Mouse (Mus musculus) embryonic facial prominence, embryonic 13.5 days (tissue): ENCODE results near the gene Zfp598. TPM values are rescaled to one million over a fixed set of nuclear protein-coding genes. Genes with fewer than 3 reads are reported as not detected.

Experiments used
- ATAC-seq: fragments of 200-750 bp; cut with Nextera tagmentation; 2 replicates; pipeline ENCODE4 v1.8.0; 2017; ENCODE audit warnings: low read depth; ENCODE audit not compliant: insufficient number of reproducible peaks, insufficient read depth, low FRiP score, low TSS enrichment
- H3K27ac ChIP-seq: fragments of 300-500 bp; sonication (generic); 2 replicates; pipeline ENCODE4 v1.5.1; 2015; ENCODE audit warnings: moderate library complexity, mild to moderate bottlenecking, inconsistent platforms
- H3K27me3 ChIP-seq: fragments of 300-500 bp; sonication (generic); 2 replicates; pipeline ENCODE4 v1.6.1; 2015; ENCODE audit warnings: mild to moderate bottlenecking, inconsistent platforms
- H3K36me3 ChIP-seq: fragments of 300-500 bp; sonication (generic); 2 replicates; pipeline ENCODE4 v1.6.1; 2015; ENCODE audit warnings: mild to moderate bottlenecking, inconsistent platforms
- H3K4me1 ChIP-seq: fragments of 300-500 bp; sonication (generic); 2 replicates; pipeline ENCODE4 v1.6.1; 2015; ENCODE audit warnings: inconsistent platforms
- H3K4me2 ChIP-seq: fragments of 300-500 bp; sonication (generic); 2 replicates; pipeline ENCODE4 v1.6.1; 2015; ENCODE audit warnings: moderate library complexity, mild to moderate bottlenecking, inconsistent platforms
- H3K4me3 ChIP-seq: fragments of 300-500 bp; sonication (generic); 2 replicates; pipeline ENCODE4 v1.5.1; 2015; ENCODE audit warnings: mild to moderate bottlenecking, inconsistent platforms
- H3K9ac ChIP-seq: fragments of 300-500 bp; sonication (generic); 2 replicates; pipeline ENCODE4 v1.6.1; 2015; ENCODE audit warnings: mild to moderate bottlenecking, inconsistent platforms
- H3K9me3 ChIP-seq: fragments of 300-500 bp; sonication (generic); 2 replicates; pipeline ENCODE4 v1.6.1; 2016; ENCODE audit warnings: inconsistent platforms
- WGBS: fragments of 180-500 bp; shearing (Covaris S2); methylation state at CpG from one replicate; pipeline ENCODE4 v1.1.7; 2015; ENCODE audit warnings: mixed read lengths; 5-methylcytosine and 5-hydroxymethylcytosine counted together
- polyA plus RNA-seq: library from polyadenylated mRNA; unstranded; fragments of >200 nt; fragmentation: Nextera tagmentation; extraction: Ambion mirVana; gene quantifications from 2 replicates; pipeline ENCODE4 v1.2.1, GENCODE M21; 2015

Zfp598 gene
- polyA plus RNA-seq, 1 experiment from 2014 or later, result 21.4 TPM

DNA sequence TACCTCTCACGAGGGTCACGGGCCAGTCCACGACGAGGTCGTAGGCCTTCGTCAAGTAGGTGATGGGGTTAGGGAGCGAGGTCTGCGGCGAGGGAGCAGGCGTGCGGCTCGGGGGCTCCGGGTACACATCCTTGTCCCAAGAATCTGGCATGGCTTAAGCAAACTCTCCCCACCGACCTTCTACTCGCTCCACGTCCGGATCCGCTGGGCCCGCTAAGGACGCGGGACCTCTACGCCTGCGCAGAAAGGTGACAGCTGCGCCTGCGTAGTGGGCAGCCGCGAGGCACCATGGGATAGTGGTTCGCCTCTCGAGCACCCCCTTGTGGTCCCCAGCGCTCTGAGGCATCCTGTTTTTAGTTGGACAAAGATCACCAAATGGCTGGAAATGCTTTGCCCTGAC, 54.7 kb downstream of the Zfp598 start, which contains the start of gene Ndufb10:
Gene Ndufb10 (minus strand): TSS at position 295 of the 400 bp plus-strand sequence.
- peak; percentile 75 for ATAC-seq

DNA sequence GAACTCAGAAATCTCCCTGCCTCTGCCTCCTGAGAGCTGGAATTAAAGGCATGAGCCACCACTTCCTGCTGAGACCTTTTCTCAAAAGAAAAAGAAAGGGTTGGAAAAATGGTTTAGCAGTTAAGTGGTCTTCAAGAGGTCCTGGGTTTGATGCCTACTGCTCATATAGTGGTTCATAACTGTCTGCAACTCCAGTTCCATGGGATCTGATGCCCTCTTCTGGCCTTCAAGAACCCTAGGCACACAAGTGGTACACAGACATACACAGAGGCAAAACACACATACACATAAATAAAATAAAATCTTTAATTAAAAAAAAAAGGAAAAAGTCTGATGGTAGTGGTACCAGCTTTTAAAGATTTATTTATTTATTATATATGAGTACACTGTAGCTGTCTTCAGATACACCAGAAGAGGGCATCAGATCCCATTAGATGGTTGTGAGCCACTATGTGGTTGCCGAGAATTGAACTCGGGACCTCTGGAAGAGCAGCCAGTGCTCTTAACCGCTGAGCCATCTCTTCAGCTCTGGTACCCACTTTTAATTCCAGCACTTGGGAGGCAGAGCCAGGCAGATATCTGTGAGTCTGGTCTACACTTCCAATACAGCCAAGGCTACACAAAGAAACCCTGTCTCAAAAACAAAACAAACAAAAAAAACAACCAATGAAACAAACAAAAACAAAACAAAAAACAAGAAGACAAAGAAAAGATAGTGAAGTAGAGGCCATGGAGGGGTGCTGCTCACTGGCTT, 56.3 kb downstream of the Zfp598 start:
- peaks cover 26% of the 10 kb centered on the region for H3K4me1 ChIP-seq
- H3K9me3 ChIP-seq, result no peaks in the 10 kb centered on the region
- peaks cover 16% of the 10 kb centered on the region for H3K36me3 ChIP-seq
- H3K9ac ChIP-seq, result no peak overlapping the region
- H3K4me3 ChIP-seq, result no peak overlapping the region
- H3K27ac ChIP-seq, result no peak overlapping the region
- ATAC-seq, result no peak
- no peak overlapping the region for H3K4me2 ChIP-seq
- 67% methylated on average over 3 of the region's 3 CpGs for WGBS
- no peaks in the 10 kb centered on the region for H3K27me3 ChIP-seq

More for the DNA sequence above, 54.7 kb downstream of the Zfp598 start, which contains the start of gene Ndufb10:
- Histone ChIP-seq H3K9me3 (no peaks in the 10 kb centered on the region), H3K36me3 (peaks cover 16% of the 10 kb centered on the region), H3K4me2 (peak within 1 kb of the TSS; percentile 89), H3K9ac (peak within 1 kb of the TSS; percentile 97), H3K27me3 (no peaks in the 10 kb centered on the region), H3K4me1 (peaks cover 26% of the 10 kb centered on the region), H3K4me3 (peak within 1 kb of the TSS; percentile 83), H3K27ac (peak within 1 kb of the TSS; percentile 85)
- WGBS, result under 1% methylated on average over 30 of the region's 30 CpGs

DNA sequence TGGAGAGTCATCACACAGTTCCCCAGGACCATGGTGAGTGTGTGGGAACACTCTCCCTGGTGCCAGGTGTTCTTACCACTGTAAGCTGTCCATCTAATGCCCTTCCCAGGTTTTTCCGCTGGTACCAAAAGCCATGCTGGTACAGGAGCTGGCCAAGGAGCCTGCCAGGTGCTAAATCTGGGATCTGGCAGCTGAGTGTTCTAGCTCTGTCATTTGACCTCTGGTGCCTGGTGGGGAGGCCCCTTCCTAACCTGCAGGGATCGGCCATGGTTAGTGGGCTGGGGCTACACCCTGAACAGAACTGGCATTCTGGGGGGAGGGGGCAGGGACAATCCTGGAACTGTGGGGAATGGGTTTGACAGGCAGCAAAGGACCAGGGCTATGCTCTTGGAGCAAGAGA, 58.1 kb downstream of the Zfp598 start, which contains the start of gene Rpl3l:
Gene Rpl3l (plus strand): TSS at position 203 of the 400 bp plus-strand sequence.
- no peak within 1 kb of the TSS for H3K27ac ChIP-seq
- H3K4me2 ChIP-seq, result no peak within 1 kb of the TSS
- WGBS, result 72% methylated on average over 2 of the region's 2 CpGs
- H3K4me3 ChIP-seq, result no peak within 1 kb of the TSS
- H3K36me3 ChIP-seq, result peaks cover under 1% of the 10 kb centered on the region; the same call in 1 of the 2 replicates
- ATAC-seq, result no peak
- peaks cover 10% of the 10 kb centered on the region for H3K4me1 ChIP-seq
- peak within 1 kb of the TSS; percentile 46; the same call in 1 of the 2 replicates for H3K9ac ChIP-seq
- no peaks in the 10 kb centered on the region for H3K27me3 ChIP-seq
- H3K9me3 ChIP-seq, result no peaks in the 10 kb centered on the region

DNA sequence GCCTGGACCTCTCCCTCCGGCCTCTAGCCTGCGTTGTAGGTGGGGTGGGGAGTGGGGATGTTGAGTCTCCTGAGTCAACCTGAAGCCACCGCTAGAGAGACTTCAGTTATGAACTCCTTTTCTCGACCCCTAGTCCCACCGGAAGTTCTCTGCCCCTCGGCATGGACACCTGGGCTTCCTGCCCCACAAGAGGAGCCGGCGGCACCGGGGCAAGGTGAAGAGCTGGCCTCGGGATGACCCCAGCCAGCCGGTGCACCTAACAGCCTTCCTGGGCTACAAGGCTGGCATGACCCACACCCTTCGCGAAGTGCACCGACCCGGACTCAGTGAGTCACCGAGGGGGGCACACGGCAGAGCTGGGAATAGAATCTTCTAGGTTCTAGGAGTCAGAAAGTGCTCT, 58.7 kb downstream of the Zfp598 start:
- Histone ChIP-seq H3K27me3 (no peaks in the 10 kb centered on the region), H3K4me3 (no peak overlapping the region), H3K9ac (no peak overlapping the region), H3K27ac (no peak overlapping the region), H3K4me2 (no peak overlapping the region), H3K4me1 (peaks cover 5% of the 10 kb centered on the region), H3K36me3 (no peaks in the 10 kb centered on the region), H3K9me3 (no peaks in the 10 kb centered on the region)
- no peak for ATAC-seq
- WGBS, result 74% methylated on average over 17 of the region's 17 CpGs

DNA sequence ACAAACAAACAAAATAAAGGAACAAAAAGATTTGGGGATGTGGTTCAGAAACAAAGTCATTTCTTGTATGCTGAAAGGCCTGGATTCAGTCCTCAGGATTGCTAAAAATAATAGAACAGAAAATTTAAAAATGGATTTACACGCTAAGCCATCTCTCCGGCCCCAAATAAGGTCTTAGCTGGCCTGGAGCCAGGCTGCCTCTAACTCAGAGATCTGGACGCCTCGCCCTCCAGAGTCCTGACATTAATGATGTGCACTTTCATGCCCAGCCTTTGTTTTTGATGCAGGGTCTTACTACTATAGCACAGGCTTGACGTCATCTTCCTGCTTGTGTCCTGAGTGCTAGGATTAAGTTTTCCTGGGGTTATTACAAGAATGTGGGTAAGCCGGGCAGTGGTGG, 59.6 kb downstream of the Zfp598 start:
- no peak overlapping the region for H3K4me3 ChIP-seq
- H3K9ac ChIP-seq, result no peak overlapping the region
- WGBS, result 77% methylated on average over 6 of the region's 6 CpGs
- H3K27me3 ChIP-seq, result no peaks in the 10 kb centered on the region
- H3K27ac ChIP-seq, result no peak overlapping the region
- no peaks in the 10 kb centered on the region for H3K36me3 ChIP-seq
- ATAC-seq, result no peak
- no peaks in the 10 kb centered on the region for H3K9me3 ChIP-seq
- no peaks in the 10 kb centered on the region for H3K4me1 ChIP-seq
- no peak overlapping the region for H3K4me2 ChIP-seq

DNA sequence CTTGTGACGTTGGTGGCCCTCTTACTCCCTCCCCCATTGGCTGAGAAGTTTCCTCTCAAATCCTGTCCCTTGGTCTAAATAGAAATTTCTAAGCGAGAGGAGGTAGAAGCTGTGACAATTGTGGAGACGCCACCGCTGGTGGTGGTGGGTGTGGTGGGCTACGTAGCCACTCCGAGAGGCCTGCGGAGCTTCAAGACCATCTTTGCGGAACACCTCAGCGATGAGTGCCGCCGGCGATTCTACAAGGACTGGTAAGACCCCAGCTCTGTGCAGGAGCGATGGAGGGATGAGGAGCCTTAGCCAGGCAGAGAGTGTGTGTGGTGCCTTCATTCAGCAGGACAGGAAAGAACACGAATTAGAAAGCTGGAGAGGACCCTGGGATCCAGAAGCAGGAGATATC, 61.3 kb downstream of the Zfp598 start:
- H3K9me3 ChIP-seq, result no peaks in the 10 kb centered on the region

More for the DNA sequence above, 61.3 kb downstream of the Zfp598 start:
- Histone ChIP-seq H3K9ac (no peak overlapping the region), H3K4me2 (no peak overlapping the region), H3K4me1 (peaks cover under 1% of the 10 kb centered on the region; the same call in 1 of the 2 replicates), H3K4me3 (no peak overlapping the region), H3K27ac (no peak overlapping the region), H3K27me3 (no peaks in the 10 kb centered on the region), H3K36me3 (no peaks in the 10 kb centered on the region)
- ATAC-seq, result no peak
- WGBS, result 81% methylated on average over 14 of the region's 14 CpGs

Other genes with a start within 250 kb of the Zfp598 start
- gene Eci1, start 243.0 kb upstream of the Zfp598 start, polyA plus RNA-seq, result 70.6 and 78.0 TPM in 2 replicates
- gene Dnase1l2, start 226.6 kb upstream of the Zfp598 start, polyA plus RNA-seq, result 3.5 and 5.5 TPM in 2 replicates
- gene E4f1, start 199.4 kb upstream of the Zfp598 start, polyA plus RNA-seq, result 44.4 and 46.4 TPM in 2 replicates
- gene Pgp, start 199.3 kb upstream of the Zfp598 start, polyA plus RNA-seq, result 47.4 and 48.7 TPM in 2 replicates
- not detected in 2 replicates for gene Bricd5, start 195.8 kb upstream of the Zfp598 start, polyA plus RNA-seq
- gene Mlst8, start 190.6 kb upstream of the Zfp598 start, polyA plus RNA-seq, result 32.5 and 33.2 TPM in 2 replicates
- gene Caskin1, start 181.1 kb upstream of the Zfp598 start, polyA plus RNA-seq, result 3.5 and 5.4 TPM in 2 replicates
- 96.1 and 97.1 TPM in 2 replicates for gene Traf7, start 141.7 kb upstream of the Zfp598 start, polyA plus RNA-seq
- gene Rab26, start 135.5 kb upstream of the Zfp598 start, polyA plus RNA-seq, result 2.8 and 3.3 TPM in 2 replicates
- gene Pkd1, start 119.9 kb upstream of the Zfp598 start, polyA plus RNA-seq, result 24.1 and 30.6 TPM in 2 replicates
- gene Tsc2, start 37.1 kb upstream of the Zfp598 start, polyA plus RNA-seq, result 60.9 and 69.9 TPM in 2 replicates
- 24.2 TPM in 2 replicates for gene Nthl1, start 37.0 kb upstream of the Zfp598 start, polyA plus RNA-seq
- 50.2 and 50.4 TPM in 2 replicates for gene Slc9a3r2, start 19.4 kb upstream of the Zfp598 start, polyA plus RNA-seq
- 0.74 and 1.2 TPM in 2 replicates for gene Npw, start 11.2 kb upstream of the Zfp598 start, polyA plus RNA-seq
- gene Syngr3, start 20.3 kb downstream of the Zfp598 start, polyA plus RNA-seq, result 4.6 and 4.9 TPM in 2 replicates
- 43.8 and 49.0 TPM in 2 replicates for gene Gfer, start 26.5 kb downstream of the Zfp598 start, polyA plus RNA-seq
- gene Noxo1, start 26.5 kb downstream of the Zfp598 start, polyA plus RNA-seq, result 2.6 and 3.5 TPM in 2 replicates
- gene Tbl3, start 38.0 kb downstream of the Zfp598 start, polyA plus RNA-seq, result 74.2 and 81.6 TPM in 2 replicates
- gene Rnf151, start 48.4 kb downstream of the Zfp598 start, polyA plus RNA-seq, result 0.20 and 0.23 TPM in 2 replicates
- gene Rps2, start 48.4 kb downstream of the Zfp598 start, polyA plus RNA-seq, result 1,313 and 1,443 TPM in 2 replicates
- 217 and 229 TPM in 2 replicates for gene Ndufb10, start 54.8 kb downstream of the Zfp598 start, polyA plus RNA-seq
- not detected in 2 replicates for gene Rpl3l, start 58.1 kb downstream of the Zfp598 start, polyA plus RNA-seq
- 27.8 and 27.9 TPM in 2 replicates for gene Msrb1, start 67.0 kb downstream of the Zfp598 start, polyA plus RNA-seq
- 17.9 and 21.6 TPM in 2 replicates for gene Hs3st6, start 83.3 kb downstream of the Zfp598 start, polyA plus RNA-seq
- 0.19 TPM in 1 of 2 replicates, not detected in the other for gene Meiob, start 134.6 kb downstream of the Zfp598 start, polyA plus RNA-seq
- 28.3 and 28.4 TPM in 2 replicates for gene Hagh, start 170.5 kb downstream of the Zfp598 start, polyA plus RNA-seq
- gene Fahd1, start 180.7 kb downstream of the Zfp598 start, polyA plus RNA-seq, result 20.3 and 22.4 TPM in 2 replicates
- 0.37 and 0.42 TPM in 2 replicates for gene Igfals, start 196.3 kb downstream of the Zfp598 start, polyA plus RNA-seq
- 46.3 and 51.5 TPM in 2 replicates for gene Nubp2, start 216.7 kb downstream of the Zfp598 start, polyA plus RNA-seq
- gene Spsb3, start 217.0 kb downstream of the Zfp598 start, polyA plus RNA-seq, result 39.3 and 43.2 TPM in 2 replicates
- gene Eme2, start 225.4 kb downstream of the Zfp598 start, polyA plus RNA-seq, result 31.9 and 34.4 TPM in 2 replicates
- 86.1 and 93.0 TPM in 2 replicates for gene Mrps34, start 225.4 kb downstream of the Zfp598 start, polyA plus RNA-seq
- gene Nme3, start 226.8 kb downstream of the Zfp598 start, polyA plus RNA-seq, result 48.9 and 58.2 TPM in 2 replicates